Mouse (Mus musculus): ENCODE measurements around the gene Dzip1l.

DNA sequence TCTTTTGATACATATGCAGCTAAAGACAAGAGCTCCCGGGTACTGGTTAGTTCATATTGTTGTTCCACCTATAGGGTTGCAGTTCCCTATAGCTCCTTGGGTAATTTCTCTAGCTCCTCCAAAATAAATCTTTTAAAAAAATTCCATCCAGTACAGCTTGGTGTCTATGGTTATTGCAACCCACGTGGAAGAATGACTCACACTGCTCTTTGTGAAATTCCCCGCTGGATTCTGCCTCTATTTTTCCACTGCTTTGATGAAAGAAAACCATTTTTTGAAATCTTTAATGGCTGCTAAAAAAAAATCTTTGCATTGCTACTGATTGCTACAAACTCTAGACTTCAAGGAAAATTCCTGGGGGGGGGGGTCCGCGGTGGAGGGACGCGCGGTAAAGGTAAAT is 9.6 kb upstream of the Dzip1l start:
- no peak for TF ChIP-seq MAZ (IDR thresholded peaks at IDR 0.05; ENCODE audit: low read depth, low read length)
- TF ChIP-seq CTCF (IDR thresholded peaks at IDR 0.05 in 2 of 3, conservative IDR thresholded peaks at IDR 0.05 in 1 of 3; ENCODE audit: control insufficient read depth in 1 of 3, insufficient read depth in 1 of 3, low read depth in 2 of 3, low read length in 3 of 3, poor library complexity in 1 of 3, severe bottlenecking in 1 of 3) = no peak
- TF ChIP-seq TAL1 (IDR thresholded peaks at IDR 0.05; ENCODE audit: low read length) = no peak
- TF ChIP-seq MAFK (IDR thresholded peaks at IDR 0.05; ENCODE audit: borderline replicate concordance, low read depth, low read length) = no peak
- TF ChIP-seq JUND (IDR thresholded peaks at IDR 0.05; ENCODE audit: low read depth, low read length) = no peak
- TF ChIP-seq TCF12 (IDR thresholded peaks at IDR 0.05; ENCODE audit: low read depth, low read length) = no peak
- no peak for TF ChIP-seq ELF1 (IDR thresholded peaks at IDR 0.05; ENCODE audit: low read depth, low read length)

Measured in MEL (cell line).